In genomic region chr8:120832022-120832421, GRCm38 (mm10) we compare ENCODE assay signal across 9 mouse cellular contexts.
DNase-seq lines count a peak whose midpoint lies in the region; ATAC-seq and TF ChIP-seq lines count a peak whose summit lies in the region.
"Had no signal": no experiment of that assay in that cellular context is flagged by ENCODE, and none has a peak within 500 bp of the region (broad histone marks: within the 10 kb centered on the region; RNA-seq: fewer than 3 reads in every experiment).

No protein-coding gene starts in this region.

- no peak for DNase-seq in kidney, adult 2 months
- DNase-seq in embryo, embryonic 10.5 days (ENCODE audit: low spot score), result peak; percentile 62
- no peak for DNase-seq in layer of hippocampus, postnatal 25 days (ENCODE audit: extremely low spot score in 1 of 2, low spot score in 1 of 2)
- no peak for DNase-seq in frontal cortex, postnatal 25 days (ENCODE audit: low spot score in 2 of 2)
- DNase-seq in midbrain, embryonic 11.5 days (ENCODE audit: low spot score, missing footprints), result no peak

- no peaks in the 10 kb centered on the region for H3K36me3 ChIP-seq in kidney, embryonic 16.5 days (ENCODE audit: insufficient read depth, low read length)
- H3K36me3 ChIP-seq in kidney, adult 2 months (ENCODE audit: control insufficient read depth, insufficient read depth, low read length), result no peaks in the 10 kb centered on the region
- no peaks in the 10 kb centered on the region for H3K36me3 ChIP-seq in limb, embryonic 12.5 days
- no peaks in the 10 kb centered on the region for H3K36me3 ChIP-seq in neural tube, embryonic 12.5 days
- H3K36me3 ChIP-seq in midbrain, embryonic 11.5 days (ENCODE audit: control insufficient read depth, insufficient read depth, low read length), result no peaks in the 10 kb centered on the region
- H3K36me3 ChIP-seq: limb, embryonic 15.5 days had no signal

- no peak for TF ChIP-seq CTCF in kidney, adult 2 months (conservative IDR thresholded peaks at IDR 0.05; ENCODE audit: insufficient read depth, insufficient read length, low read depth, low read length)

- no peak for TF ChIP-seq POLR2A in kidney, adult 2 months (IDR thresholded peaks at IDR 0.05; ENCODE audit: low read depth, low read length)

- peak overlapping the region; percentile 15; the same call in 1 of the 2 replicates for H3K4me3 ChIP-seq in kidney, embryonic 16.5 days (ENCODE audit: low read length)
- H3K4me3 ChIP-seq in kidney, adult 2 months (ENCODE audit: insufficient read depth, low read depth, low read length), result no peak overlapping the region; the same call in 1 of the 2 replicates
- 0 out of 2 replicates have a peak overlapping the region, but pooled peaks have one; percentile 2 for H3K4me3 ChIP-seq in limb, embryonic 12.5 days (replicated peaks)
- no peak overlapping the region for H3K4me3 ChIP-seq in neural tube, embryonic 12.5 days
- H3K4me3 ChIP-seq in midbrain, embryonic 11.5 days (ENCODE audit: low read depth, low read length), result no peak overlapping the region
- H3K4me3 ChIP-seq: limb, embryonic 15.5 days had no signal

- peaks cover 37% of the 10 kb centered on the region for H3K27me3 ChIP-seq in kidney, embryonic 16.5 days (ENCODE audit: insufficient read depth, low read length)
- no peaks in the 10 kb centered on the region for H3K27me3 ChIP-seq in kidney, adult 2 months (replicated peaks; ENCODE audit: control insufficient read depth, insufficient read depth, low read length)
- H3K27me3 ChIP-seq in limb, embryonic 12.5 days, result peaks cover 97% of the 10 kb centered on the region
- peaks cover 20% of the 10 kb centered on the region; the same call in 1 of the 2 replicates for H3K27me3 ChIP-seq in neural tube, embryonic 12.5 days (replicated peaks)
- no peaks in the 10 kb centered on the region for H3K27me3 ChIP-seq in midbrain, embryonic 11.5 days (ENCODE audit: control insufficient read depth, insufficient read depth, low read length)

- peak; percentile 77 for ATAC-seq in kidney, embryonic 16.5 days (ENCODE audit: low FRiP score, low TSS enrichment)
- no peak for ATAC-seq in limb, embryonic 12.5 days (ENCODE audit: insufficient number of reproducible peaks, insufficient read depth, low FRiP score, low TSS enrichment, low read depth)
- no peak for ATAC-seq in neural tube, embryonic 12.5 days (ENCODE audit: low FRiP score, low read depth)
- ATAC-seq in midbrain, embryonic 11.5 days (ENCODE audit: low FRiP score), result no peak

- H3K9ac ChIP-seq in kidney, embryonic 16.5 days (replicated peaks; ENCODE audit: low read length), result 0 out of 2 replicates have a peak overlapping the region, but pooled peaks have one; percentile 11
- 0 out of 2 replicates have a peak overlapping the region, but pooled peaks have one; percentile 37 for H3K9ac ChIP-seq in limb, embryonic 12.5 days (replicated peaks)
- H3K9ac ChIP-seq in neural tube, embryonic 12.5 days, result 0 out of 2 replicates have a peak overlapping the region, but pooled peaks have one; percentile 14
- no peak overlapping the region for H3K9ac ChIP-seq in midbrain, embryonic 11.5 days (ENCODE audit: low read length)
- H3K9ac ChIP-seq: limb, embryonic 15.5 days had no signal

- H3K9me3 ChIP-seq in kidney, embryonic 16.5 days (ENCODE audit: low read length), result no peaks in the 10 kb centered on the region
- no peaks in the 10 kb centered on the region for H3K9me3 ChIP-seq in limb, embryonic 12.5 days
- no peaks in the 10 kb centered on the region for H3K9me3 ChIP-seq in neural tube, embryonic 12.5 days
- no peaks in the 10 kb centered on the region for H3K9me3 ChIP-seq in midbrain, embryonic 11.5 days (ENCODE audit: control insufficient read depth, low read length)
- H3K9me3 ChIP-seq: limb, embryonic 15.5 days had no signal

- peaks cover 9% of the 10 kb centered on the region for H3K4me1 ChIP-seq in kidney, embryonic 16.5 days (ENCODE audit: insufficient read depth, low read length)
- H3K4me1 ChIP-seq in kidney, adult 2 months (ENCODE audit: control insufficient read depth, insufficient read depth, low read length), result no peaks in the 10 kb centered on the region
- peaks cover 12% of the 10 kb centered on the region for H3K4me1 ChIP-seq in limb, embryonic 12.5 days (replicated peaks)
- peaks cover 13% of the 10 kb centered on the region; the same call in 1 of the 2 replicates for H3K4me1 ChIP-seq in neural tube, embryonic 12.5 days
- H3K4me1 ChIP-seq in midbrain, embryonic 11.5 days (ENCODE audit: control insufficient read depth, insufficient read depth, low read length), result peaks cover 6% of the 10 kb centered on the region

- H3K27ac ChIP-seq in kidney, embryonic 16.5 days (ENCODE audit: low read length), result no peak overlapping the region
- no peak overlapping the region for H3K27ac ChIP-seq in kidney, adult 2 months (ENCODE audit: insufficient read depth, low read depth, low read length)
- H3K27ac ChIP-seq in limb, embryonic 12.5 days, result no peak overlapping the region
- H3K27ac ChIP-seq in neural tube, embryonic 12.5 days, result no peak overlapping the region
- no peak overlapping the region for H3K27ac ChIP-seq in midbrain, embryonic 11.5 days (ENCODE audit: low read depth, low read length)
- H3K27ac ChIP-seq: limb, embryonic 15.5 days had no signal

- H3K4me2 ChIP-seq in kidney, embryonic 16.5 days (replicated peaks; ENCODE audit: low read depth, low read length), result peak overlapping the region; percentile 31; the same call in 1 of the 2 replicates
- peak overlapping the region; percentile 15; the same call in 1 of the 2 replicates for H3K4me2 ChIP-seq in limb, embryonic 12.5 days
- H3K4me2 ChIP-seq in neural tube, embryonic 12.5 days (replicated peaks), result peak overlapping the region; percentile 35
- no peak overlapping the region for H3K4me2 ChIP-seq in midbrain, embryonic 11.5 days
- H3K4me2 ChIP-seq: limb, embryonic 15.5 days had no signal

- 3% methylated on average over 10 of the region's 14 CpGs for WGBS in kidney, embryonic 16.5 days
- WGBS in kidney, adult 2 months, result 5% methylated on average over 9 of the region's 14 CpGs
- WGBS in limb, embryonic 12.5 days, result 13% methylated on average over 13 of the region's 14 CpGs
- 21% methylated on average over 14 of the region's 14 CpGs for WGBS in neural tube, embryonic 12.5 days
- 29% methylated on average over 10 of the region's 14 CpGs for WGBS in midbrain, embryonic 11.5 days

Comparison
In these comparisons a context has a peak if more than half of its experiments do, and no peak if none do; other contexts are left out.
1. H3K4me3 ChIP-seq: peak in kidney, embryonic 16.5 days (single experiment) and limb, embryonic 12.5 days (single experiment); none in kidney, adult 2 months (single experiment), neural tube, embryonic 12.5 days (single experiment) and midbrain, embryonic 11.5 days (single experiment).